Mouse (Mus musculus) ES-CJ7 (cell line): ENCODE results near the gene Baiap3.

Experiments used
- DNase-seq: peaks from one replicate; pipeline ENCODE4 v3.0.0; 2011; ENCODE audit warnings: low read depth, low spot score

Baiap3 gene

DNA sequence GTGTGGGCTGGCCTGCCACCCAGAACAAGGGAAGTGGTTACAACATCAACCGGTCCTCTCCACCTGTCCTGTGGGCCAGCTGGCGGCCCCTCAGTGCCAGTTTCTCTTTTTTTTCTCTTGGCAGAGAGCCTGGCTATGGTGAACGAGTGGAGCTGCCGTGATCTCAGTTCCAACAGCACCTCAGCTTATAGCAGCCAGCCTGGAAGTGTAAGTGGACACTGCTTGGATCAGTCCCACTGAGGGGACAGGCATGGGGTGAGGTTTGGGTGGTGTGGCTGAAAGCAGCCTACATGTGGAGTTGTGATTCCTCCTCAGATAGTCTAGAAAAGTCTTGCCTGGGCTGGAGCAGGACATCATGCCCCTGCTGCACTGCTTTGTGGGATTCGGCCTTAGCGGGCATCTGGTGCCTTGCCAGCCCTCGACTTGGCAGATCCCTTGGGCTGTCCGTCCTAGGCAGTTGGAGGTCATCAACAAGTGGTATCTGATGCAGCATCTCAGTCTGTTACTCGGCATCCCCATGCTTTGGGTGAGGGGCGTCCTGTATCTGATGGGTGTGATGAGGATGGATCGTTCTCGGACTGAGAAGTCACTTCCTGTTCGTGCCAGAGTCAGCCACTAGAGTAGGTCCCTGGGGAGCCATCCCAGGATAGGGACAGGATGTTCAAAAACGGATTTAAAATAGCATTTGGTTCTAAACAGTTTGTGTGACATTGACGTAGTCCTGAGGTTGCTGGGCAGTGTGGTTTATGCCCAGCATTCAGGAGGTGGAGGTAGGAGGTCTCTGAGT lies 45.3 kb downstream of the Baiap3 start:
- DNase-seq = no peak

DNA sequence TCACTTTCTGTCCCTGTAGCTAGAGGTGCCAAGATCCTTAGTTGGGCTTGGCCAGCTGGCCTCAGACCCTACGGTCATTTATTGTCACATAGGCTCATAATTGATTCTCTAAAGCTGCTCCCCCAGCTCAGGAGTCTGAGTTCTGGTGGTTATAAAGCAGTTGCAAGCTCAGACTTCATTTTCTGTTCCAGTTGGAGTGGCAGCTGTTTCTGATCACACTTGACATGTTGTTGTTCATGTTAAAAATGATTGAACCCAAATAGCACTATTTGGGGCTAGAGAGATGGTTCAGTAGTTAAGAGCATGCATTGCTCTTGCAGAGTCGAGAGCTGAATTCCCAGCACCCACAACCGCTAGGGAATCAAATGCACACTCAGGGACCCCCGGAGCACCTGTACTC lies 46.2 kb downstream of the Baiap3 start:
- no peak for DNase-seq

DNA sequence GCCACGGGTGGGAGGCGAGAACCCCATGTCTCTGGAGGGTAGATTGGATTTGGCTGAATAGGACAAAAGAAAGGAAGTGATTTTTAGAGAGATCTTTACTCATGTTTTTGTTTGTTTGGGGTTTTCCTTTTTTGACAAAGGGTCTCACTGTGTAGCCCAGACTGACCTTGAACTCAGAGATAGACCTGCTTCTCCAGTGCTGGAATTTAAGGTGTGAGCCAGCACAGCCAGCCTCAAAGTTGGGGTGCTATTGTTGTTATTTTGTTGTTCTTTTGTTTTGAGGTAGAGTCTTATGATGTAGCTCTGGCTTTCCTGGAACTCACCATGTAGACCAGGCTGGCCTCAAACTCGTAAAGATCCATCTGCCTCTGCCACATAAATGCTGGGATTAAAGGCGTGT lies 53.8 kb downstream of the Baiap3 start:
- DNase-seq = no peak
